Mouse (Mus musculus): ENCODE data around the gene Rhoa. TPM values are rescaled to one million over a fixed set of nuclear protein-coding genes. Genes with fewer than 3 reads are reported as not detected.
"Not testable (repeated sequence)": the region's sequence is repeated elsewhere in the genome, so short reads cannot be mapped to it uniquely, and the experiment has no call there.

Gene Rhoa
- 380 and 391 TPM in 2 replicates for polyA plus RNA-seq (2016; fragmentation: Nextera tagmentation; extraction: Ambion mirVana)

DNA sequence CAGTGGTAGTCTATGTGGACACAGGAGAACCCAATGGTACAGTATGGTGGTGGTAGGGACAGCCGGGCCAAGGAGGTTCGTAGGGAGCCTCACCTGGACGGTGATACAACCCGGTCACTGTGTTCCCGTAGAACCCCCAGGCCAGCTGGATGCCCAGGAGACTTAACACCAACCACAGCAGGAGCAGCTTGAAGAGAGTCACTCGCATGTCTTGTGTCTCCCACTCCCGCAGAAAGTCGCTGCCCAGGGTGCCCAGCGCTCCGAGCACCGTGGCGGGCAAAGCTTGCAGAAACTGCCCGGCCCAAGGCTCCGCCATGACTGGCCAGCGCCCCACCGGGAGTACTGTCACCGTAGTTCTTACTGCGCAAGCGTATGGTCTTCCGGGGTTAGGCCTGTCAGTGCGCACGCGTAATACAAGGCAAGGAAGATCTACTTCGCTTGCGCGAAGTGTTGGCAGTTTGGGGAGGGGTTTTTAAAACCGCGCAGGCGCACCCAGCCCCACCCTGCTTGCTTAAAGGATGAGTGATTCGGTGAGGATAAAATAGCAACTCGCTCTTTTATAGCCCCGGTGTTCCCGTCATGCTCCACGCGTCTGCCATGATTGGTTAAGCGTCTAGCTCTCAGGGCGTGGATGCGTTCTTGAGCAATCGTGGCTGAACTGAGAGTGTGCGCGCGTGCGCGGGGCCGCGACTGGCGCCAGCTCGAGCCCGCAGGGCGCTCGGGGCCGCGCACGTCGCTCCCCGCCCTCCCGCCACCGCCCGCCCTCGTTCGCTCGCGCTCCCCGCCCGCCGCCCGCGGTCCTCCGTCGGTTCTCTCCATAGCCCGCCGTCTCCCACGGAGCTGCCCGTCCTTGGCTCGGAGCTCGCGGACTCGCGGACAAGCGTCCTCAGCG, at the start of gene Rhoa, which contains the start of gene Tcta:
Gene Rhoa, plus strand, starts transcription at position 501 of the 892 bp plus-strand sequence.
Gene Tcta, minus strand, starts transcription at position 532 of the 892 bp plus-strand sequence.
- WGBS, result under 1% methylated on average over 80 of the region's 81 CpGs
- no peaks in the 10 kb centered on the region for H3K9me3 ChIP-seq
- H3K9ac ChIP-seq, result peak within 1 kb of the TSS; percentile 96
- peak within 1 kb of the TSS; percentile 100 for H3K27ac ChIP-seq
- H3K36me3 ChIP-seq, result peaks cover 21% of the 10 kb centered on the region
- H3K4me3 ChIP-seq, result peak within 1 kb of the TSS; percentile 92
- H3K4me1 ChIP-seq, result peaks cover 29% of the 10 kb centered on the region
- H3K27me3 ChIP-seq, result no peaks in the 10 kb centered on the region
- ATAC-seq (ENCODE audit: insufficient number of reproducible peaks, insufficient read depth, low FRiP score, low TSS enrichment), result peak; percentile 97
- peak within 1 kb of the TSS; percentile 89 for H3K4me2 ChIP-seq (replicated peaks)

DNA sequence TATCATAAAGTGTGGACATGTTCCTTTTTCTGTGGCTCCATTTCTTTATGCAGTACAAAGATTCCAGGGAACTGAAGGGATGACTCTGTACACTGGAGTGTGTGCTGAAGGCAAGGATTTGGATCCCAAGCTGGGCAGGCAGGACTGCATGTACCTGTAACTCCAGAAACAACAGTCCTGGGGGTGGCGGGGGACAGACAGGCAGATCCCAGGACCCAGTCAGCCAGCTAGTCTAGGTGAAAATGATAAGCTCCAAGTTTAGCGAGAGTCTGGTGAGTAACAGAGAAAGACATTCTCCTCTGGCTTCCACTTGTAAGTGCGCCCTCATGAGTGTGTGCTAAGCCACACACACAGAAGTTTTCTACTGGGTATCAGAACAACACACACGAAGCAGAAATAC, 45.4 kb upstream of the Rhoa start:
- Histone ChIP-seq H3K36me3 (no peaks in the 10 kb centered on the region), H3K4me1 (peaks cover 13% of the 10 kb centered on the region), H3K9ac (no peak overlapping the region), H3K9me3 (no peaks in the 10 kb centered on the region), H3K4me2 (replicated peaks) (no peak overlapping the region), H3K27me3 (no peaks in the 10 kb centered on the region), H3K27ac (no peak overlapping the region), H3K4me3 (no peak overlapping the region)
- ATAC-seq (ENCODE audit: insufficient number of reproducible peaks, insufficient read depth, low FRiP score, low TSS enrichment), result no peak
- WGBS, result 83% methylated on average over 4 of the region's 4 CpGs

DNA sequence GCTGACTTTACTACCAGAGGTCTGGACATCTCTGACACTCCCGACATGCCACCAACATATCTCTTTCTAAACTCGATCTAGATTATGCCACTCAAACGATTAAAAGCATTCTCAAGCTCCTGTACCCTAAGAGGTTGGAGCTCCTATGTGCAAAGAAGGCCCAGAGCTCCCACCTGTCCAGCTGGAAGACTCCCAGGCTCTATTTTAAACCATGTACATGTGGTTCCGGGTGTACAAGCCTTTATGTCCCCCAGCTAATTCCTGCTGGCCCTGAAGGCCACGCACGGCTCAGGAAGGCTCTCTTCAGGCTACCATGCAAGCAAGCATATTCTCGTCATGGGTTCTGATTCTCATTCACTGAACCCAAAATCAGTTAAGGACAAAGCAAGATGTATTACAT, 44.1 kb upstream of the Rhoa start:
- peak overlapping the region; percentile 74 for H3K4me2 ChIP-seq (replicated peaks)
- H3K9ac ChIP-seq, result no peak overlapping the region
- H3K4me3 ChIP-seq, result no peak overlapping the region

DNA sequence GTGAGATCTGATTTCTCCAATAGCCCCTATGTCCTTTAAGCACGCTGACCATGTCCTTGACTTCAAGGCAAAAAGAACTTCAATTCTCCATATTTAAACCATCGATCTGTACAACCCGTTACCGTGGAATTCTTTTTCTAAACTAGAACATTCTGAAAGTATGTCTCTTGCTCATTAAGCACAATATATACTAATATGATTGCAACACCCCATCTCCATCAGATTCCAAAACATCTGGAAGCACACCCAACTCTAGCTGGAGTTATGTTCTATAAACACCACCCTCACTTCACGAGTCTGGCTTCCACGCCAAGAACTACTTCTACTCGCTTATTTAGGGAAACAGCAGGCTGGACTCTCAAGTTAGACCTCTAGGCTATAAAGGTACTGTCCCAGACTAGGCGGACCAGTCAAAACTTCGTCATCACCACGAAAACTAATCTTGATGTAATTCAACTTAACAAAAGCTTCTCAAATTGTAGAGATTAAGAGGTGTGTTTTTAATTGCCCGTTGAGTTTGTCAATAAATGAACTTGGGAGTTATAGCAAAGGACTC, 43.4 kb upstream of the Rhoa start:
- peak overlapping the region; percentile 92 for H3K4me3 ChIP-seq
- no peaks in the 10 kb centered on the region for H3K9me3 ChIP-seq
- H3K4me1 ChIP-seq, result peaks cover 13% of the 10 kb centered on the region
- no peaks in the 10 kb centered on the region for H3K36me3 ChIP-seq
- H3K4me2 ChIP-seq (replicated peaks), result peak overlapping the region; percentile 74
- no peak for ATAC-seq (ENCODE audit: insufficient number of reproducible peaks, insufficient read depth, low FRiP score, low TSS enrichment)
- H3K9ac ChIP-seq, result peak overlapping the region; percentile 87; the same call in 1 of the 2 replicates
- no peaks in the 10 kb centered on the region for H3K27me3 ChIP-seq
- 45% methylated on average over 11 of the region's 11 CpGs for WGBS
- 0 out of 2 replicates have a peak overlapping the region, but pooled peaks have one; percentile 90 for H3K27ac ChIP-seq

More for the DNA sequence above, 44.1 kb upstream of the Rhoa start:
- WGBS, result 76% methylated on average over 7 of the region's 7 CpGs
- Histone ChIP-seq H3K9me3 (no peaks in the 10 kb centered on the region), H3K36me3 (no peaks in the 10 kb centered on the region), H3K27me3 (no peaks in the 10 kb centered on the region), H3K27ac (no peak overlapping the region), H3K4me1 (peaks cover 13% of the 10 kb centered on the region)
- ATAC-seq (ENCODE audit: insufficient number of reproducible peaks, insufficient read depth, low FRiP score, low TSS enrichment), result no peak

DNA sequence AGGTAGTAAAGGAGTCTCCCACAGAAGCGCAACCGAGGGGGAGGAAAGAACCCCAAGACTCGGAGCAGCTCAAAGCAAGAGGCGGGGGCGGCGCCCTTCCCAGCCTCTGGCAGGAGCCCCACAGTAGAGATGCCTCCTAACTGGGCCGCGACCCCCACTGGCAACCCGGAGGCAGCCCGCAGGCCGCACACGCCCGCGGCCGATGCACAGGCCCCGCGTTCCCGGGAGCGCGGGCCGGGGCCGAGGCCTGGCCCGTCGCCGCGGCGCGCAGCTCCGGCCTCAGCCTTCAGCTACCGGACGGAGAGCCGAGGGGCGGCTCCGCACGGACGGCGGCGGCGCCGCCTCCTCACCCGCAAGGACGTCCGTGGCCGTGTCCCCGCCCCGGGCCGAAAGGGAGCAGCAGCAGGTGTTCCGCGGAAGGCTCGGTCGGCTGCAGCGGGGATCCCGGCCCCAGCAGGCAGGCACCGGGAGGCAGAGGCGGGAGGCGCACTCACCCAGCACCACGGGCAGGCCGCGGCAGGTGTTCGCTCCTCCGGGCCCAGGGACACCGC, 42.7 kb upstream of the Rhoa start:
- no peaks in the 10 kb centered on the region for H3K27me3 ChIP-seq
- H3K27ac ChIP-seq, result peak overlapping the region; percentile 90
- under 1% methylated on average over 61 of the region's 62 CpGs for WGBS
- no peaks in the 10 kb centered on the region for H3K36me3 ChIP-seq
- H3K9me3 ChIP-seq, result no peaks in the 10 kb centered on the region
- H3K4me1 ChIP-seq, result peaks cover 13% of the 10 kb centered on the region
- ATAC-seq (ENCODE audit: insufficient number of reproducible peaks, insufficient read depth, low FRiP score, low TSS enrichment), result peak; percentile 43
- H3K4me3 ChIP-seq, result peak overlapping the region; percentile 92
- H3K9ac ChIP-seq, result peak overlapping the region; percentile 87
- H3K4me2 ChIP-seq (replicated peaks), result peak overlapping the region; percentile 74

DNA sequence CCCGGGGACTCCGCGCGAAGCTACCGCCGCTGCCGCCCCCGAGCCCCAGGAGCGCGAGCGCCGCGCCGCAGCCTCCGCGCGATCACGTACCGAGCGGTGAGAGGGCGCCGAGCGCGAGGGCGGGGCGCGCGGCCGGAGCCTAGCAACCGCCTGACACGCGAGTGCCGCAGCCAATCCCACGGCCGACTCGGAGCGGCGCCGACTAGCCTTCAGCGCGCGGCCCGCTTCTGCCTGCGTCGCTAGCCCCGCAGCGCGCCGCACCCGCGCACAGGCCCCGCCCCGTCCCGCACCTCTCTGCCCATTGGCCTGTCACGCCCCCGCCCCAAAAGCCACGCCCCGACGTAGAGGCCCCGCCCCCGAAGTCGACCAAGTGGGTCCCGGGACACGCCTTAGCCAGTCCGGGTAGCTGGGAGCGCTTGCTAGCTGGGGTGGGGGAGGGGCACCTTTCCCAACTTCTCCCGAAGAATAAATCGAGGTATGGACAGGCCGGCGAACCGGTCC, 42.2 kb upstream of the Rhoa start, which contains the start of gene Dag1:
Gene Dag1, minus strand, starts transcription at position 269 of the 501 bp plus-strand sequence.
- H3K9ac ChIP-seq, result peak within 1 kb of the TSS; percentile 87
- peak within 1 kb of the TSS; percentile 74 for H3K4me2 ChIP-seq (replicated peaks)
- ATAC-seq (ENCODE audit: insufficient number of reproducible peaks, insufficient read depth, low FRiP score, low TSS enrichment), result peak; percentile 96
- H3K9me3 ChIP-seq, result no peaks in the 10 kb centered on the region
- no peaks in the 10 kb centered on the region for H3K27me3 ChIP-seq
- peaks cover 13% of the 10 kb centered on the region for H3K4me1 ChIP-seq
- peak within 1 kb of the TSS; percentile 92 for H3K4me3 ChIP-seq
- peak within 1 kb of the TSS; percentile 90 for H3K27ac ChIP-seq
- WGBS, result under 1% methylated on average over 70 of the region's 71 CpGs
- H3K36me3 ChIP-seq, result no peaks in the 10 kb centered on the region

DNA sequence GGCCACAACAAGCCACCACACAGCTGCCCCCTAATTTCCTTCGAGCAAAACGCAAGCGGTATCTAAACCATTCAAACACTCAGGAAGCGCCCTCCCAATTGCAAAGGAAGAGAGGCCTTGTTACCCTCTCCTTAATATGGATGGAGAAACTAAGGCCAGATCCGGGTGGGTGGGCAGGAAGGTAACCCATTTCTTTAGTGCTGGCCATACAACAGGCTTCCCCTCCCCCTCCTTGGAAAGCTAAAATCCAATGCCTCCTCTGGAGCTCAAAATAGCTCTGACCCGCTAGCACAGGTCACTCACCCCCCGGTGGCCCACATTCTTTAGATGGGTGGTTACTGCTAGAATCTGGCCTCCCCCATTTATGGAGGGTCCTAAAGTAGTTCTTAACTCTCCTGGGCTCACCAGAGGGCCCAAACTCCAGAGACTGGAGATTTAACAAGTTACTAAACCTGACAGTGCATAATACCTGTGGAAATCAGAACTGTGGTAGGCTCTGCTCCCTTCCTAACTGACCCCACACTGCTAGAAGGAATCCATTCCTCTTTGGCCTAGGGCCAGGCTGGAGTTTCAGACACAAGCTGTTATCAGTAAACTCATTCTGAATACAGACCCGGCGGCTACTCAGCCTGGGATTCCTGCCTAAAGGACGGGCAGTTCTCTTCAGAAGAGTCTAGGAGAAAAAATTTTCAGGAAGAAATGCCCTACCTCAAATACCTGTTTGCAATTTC, 41.6 kb upstream of the Rhoa start:
- Histone ChIP-seq H3K4me1 (peaks cover 13% of the 10 kb centered on the region), H3K9ac (peak overlapping the region; percentile 39; the same call in 1 of the 2 replicates), H3K4me2 (replicated peaks) (peak overlapping the region; percentile 74), H3K36me3 (no peaks in the 10 kb centered on the region), H3K27me3 (no peaks in the 10 kb centered on the region), H3K4me3 (peak overlapping the region; percentile 92), H3K27ac (peak overlapping the region; percentile 90), H3K9me3 (no peaks in the 10 kb centered on the region)
- 10% methylated on average over 10 of the region's 10 CpGs for WGBS
- peak; percentile 61 for ATAC-seq (ENCODE audit: insufficient number of reproducible peaks, insufficient read depth, low FRiP score, low TSS enrichment)

DNA sequence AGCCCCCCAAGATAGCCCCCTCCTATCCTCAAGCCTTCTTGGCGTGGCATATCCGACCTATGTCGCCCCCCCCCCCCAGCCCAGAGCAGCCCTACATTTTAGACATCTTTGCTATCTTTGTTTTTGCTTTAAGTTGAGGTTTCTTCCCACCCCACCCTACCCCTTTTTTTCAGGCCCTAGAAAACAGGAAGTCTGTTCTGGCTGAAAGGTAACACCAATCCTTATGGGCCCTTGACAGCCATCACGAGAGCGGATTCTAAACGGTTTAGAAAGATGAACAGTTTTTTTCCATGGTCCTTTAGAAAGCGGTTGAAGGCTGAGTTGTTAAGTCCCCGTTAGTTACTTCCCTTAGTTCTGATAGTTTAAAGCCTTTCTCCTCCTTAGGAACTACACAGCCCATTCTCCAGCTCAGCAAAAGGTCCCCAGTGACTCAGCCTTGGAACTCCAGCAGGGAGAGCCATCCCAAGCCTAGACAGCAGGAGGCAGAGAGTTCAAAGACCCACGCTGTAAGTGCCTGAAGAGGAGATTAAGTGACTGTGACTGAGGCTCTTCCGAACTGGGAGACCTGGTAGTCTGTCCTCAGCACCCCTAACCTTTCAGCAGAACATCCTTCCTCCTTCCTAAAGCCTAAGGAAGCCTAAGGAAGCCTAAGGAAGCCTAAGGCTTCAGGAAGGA, 39.5 kb upstream of the Rhoa start:
- H3K9me3 ChIP-seq, result no peaks in the 10 kb centered on the region
- H3K9ac ChIP-seq, result no peak overlapping the region
- H3K27ac ChIP-seq, result no peak overlapping the region
- 47% methylated on average over 10 of the region's 10 CpGs for WGBS
- H3K4me3 ChIP-seq, result no peak overlapping the region
- peaks cover 14% of the 10 kb centered on the region for H3K4me1 ChIP-seq
- ATAC-seq (ENCODE audit: insufficient number of reproducible peaks, insufficient read depth, low FRiP score, low TSS enrichment), result no peak
- no peaks in the 10 kb centered on the region for H3K27me3 ChIP-seq
- H3K36me3 ChIP-seq, result no peaks in the 10 kb centered on the region
- H3K4me2 ChIP-seq (replicated peaks), result no peak overlapping the region

DNA sequence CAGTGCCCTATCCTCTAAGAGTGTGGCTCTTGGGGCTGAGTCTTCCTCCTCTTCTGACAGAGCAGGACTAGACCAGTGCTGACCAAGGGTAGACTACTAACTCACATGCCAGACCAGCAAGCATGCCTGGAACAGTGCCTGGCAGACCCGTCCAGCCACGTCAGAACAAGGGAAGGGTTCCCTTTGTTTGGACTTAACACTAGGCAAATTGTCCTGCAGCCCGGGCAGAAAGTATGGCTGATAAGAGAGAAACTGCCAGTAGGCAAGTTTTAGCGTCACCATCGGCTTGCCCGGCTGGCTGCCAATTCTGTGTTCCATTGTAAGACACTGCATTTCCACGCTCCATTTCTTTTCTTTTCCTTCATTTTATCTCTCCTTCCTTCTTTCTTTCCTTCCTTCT, 38.2 kb upstream of the Rhoa start:
- Histone ChIP-seq H3K36me3 (no peaks in the 10 kb centered on the region), H3K4me1 (0 out of 2 replicates have a peak, but pooled peaks cover 11% of the 10 kb centered on the region), H3K4me3 (no peak overlapping the region), H3K9ac (no peak overlapping the region), H3K4me2 (replicated peaks) (no peak overlapping the region), H3K27ac (no peak overlapping the region), H3K9me3 (no peaks in the 10 kb centered on the region), H3K27me3 (no peaks in the 10 kb centered on the region)
- WGBS, result 79% methylated on average over 7 of the region's 7 CpGs
- ATAC-seq (ENCODE audit: insufficient number of reproducible peaks, insufficient read depth, low FRiP score, low TSS enrichment), result no peak

DNA sequence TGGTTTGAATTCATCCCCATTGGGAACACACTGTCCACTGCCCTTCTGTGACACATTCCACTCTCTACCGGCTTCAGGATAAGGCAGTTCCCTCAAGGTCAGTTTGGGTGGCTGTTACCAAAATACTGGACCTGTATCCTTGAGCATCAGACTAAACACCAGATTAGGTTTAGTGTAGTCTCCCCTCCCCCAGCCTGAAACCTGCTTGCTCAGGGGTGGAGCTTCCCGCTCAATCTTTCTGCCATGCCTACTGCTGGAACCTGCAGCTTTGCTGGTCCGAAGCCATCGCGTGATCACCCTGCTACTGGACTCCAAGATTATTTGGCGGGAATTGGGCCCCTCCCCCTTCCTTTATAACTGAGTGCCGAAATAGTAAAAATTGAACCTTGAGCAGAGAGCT, 37.2 kb upstream of the Rhoa start:
- H3K9me3 ChIP-seq; H3K9ac ChIP-seq; ATAC-seq (ENCODE audit: insufficient number of reproducible peaks, insufficient read depth, low FRiP score, low TSS enrichment); H3K27me3 ChIP-seq; H3K36me3 ChIP-seq; H3K4me3 ChIP-seq; H3K4me2 ChIP-seq (replicated peaks); H3K27ac ChIP-seq: not testable (repeated sequence)
- 77% methylated on average over 7 of the region's 7 CpGs for WGBS
- 0 out of 2 replicates have a peak, but pooled peaks cover 10% of the 10 kb centered on the region for H3K4me1 ChIP-seq
